16 mouse cellular contexts compared by ENCODE assay signal in genomic region chr5:115517501-115517900, GRCm38 (mm10). TPM values are rescaled to one million over a fixed set of nuclear protein-coding genes. Genes with fewer than 3 reads are reported as not detected.
DNase-seq lines count a peak whose midpoint lies in the region; ATAC-seq and TF ChIP-seq lines count a peak whose summit lies in the region.
"Had no signal": no experiment of that assay in that cellular context is flagged by ENCODE, and none has a peak within 500 bp of the region (broad histone marks: within the 10 kb centered on the region; RNA-seq: fewer than 3 reads in every experiment).

No protein-coding gene starts in this region.

- DNase-seq in kidney, adult 2 months, result peak; percentile 61
- DNase-seq in kidney, postnatal 4 days, result no peak
- peak; percentile 54 for DNase-seq in midbrain, embryonic 11.5 days (ENCODE audit: low spot score, missing footprints)
- no peak for DNase-seq in midbrain, embryonic 10.5 days (ENCODE audit: low spot score)
- DNase-seq in thymus, postnatal 25 days, result peak; percentile 32
- no peak for DNase-seq in MN1 (ENCODE audit: low spot score)
- DNase-seq: cerebellum, postnatal 14 days; gastrocnemius, postnatal 36 days had no signal

- no peak for ATAC-seq in midbrain, embryonic 11.5 days (ENCODE audit: low FRiP score)
- ATAC-seq: forebrain, embryonic 14.5 days; midbrain, embryonic 13.5 days had no signal

- H3K36me3 ChIP-seq in kidney, adult 2 months (ENCODE audit: control insufficient read depth, insufficient read depth, low read length), result no peaks in the 10 kb centered on the region
- no peaks in the 10 kb centered on the region for H3K36me3 ChIP-seq in midbrain, embryonic 11.5 days (ENCODE audit: control insufficient read depth, insufficient read depth, low read length)
- H3K36me3 ChIP-seq in midbrain, embryonic 10.5 days, result peaks cover 20% of the 10 kb centered on the region
- H3K36me3 ChIP-seq: hindbrain, embryonic 12.5 days had no signal

- no peak overlapping the region for H3K4me3 ChIP-seq in kidney, adult 2 months (ENCODE audit: insufficient read depth, low read depth, low read length)
- no peak overlapping the region for H3K4me3 ChIP-seq in midbrain, embryonic 11.5 days (ENCODE audit: low read depth, low read length)
- H3K4me3 ChIP-seq in midbrain, embryonic 10.5 days, result no peak overlapping the region
- no peak overlapping the region for H3K4me3 ChIP-seq in bone marrow macrophage, adult 2 months (ENCODE audit: insufficient read depth, low read length)
- H3K4me3 ChIP-seq: hindbrain, embryonic 12.5 days; left cerebral cortex, adult 2 months; midbrain, embryonic 13.5 days; neural tube, embryonic 13.5 days had no signal

- no peak overlapping the region; the same call in 1 of the 2 replicates for H3K27ac ChIP-seq in kidney, adult 2 months (ENCODE audit: insufficient read depth, low read depth, low read length)
- no peak overlapping the region for H3K27ac ChIP-seq in midbrain, embryonic 11.5 days (ENCODE audit: low read depth, low read length)
- H3K27ac ChIP-seq in midbrain, embryonic 10.5 days (replicated peaks), result no peak overlapping the region
- H3K27ac ChIP-seq in bone marrow macrophage, adult 2 months (ENCODE audit: insufficient read depth, low read depth, low read length), result peak overlapping the region; percentile 98
- H3K27ac ChIP-seq: hindbrain, embryonic 12.5 days; liver, embryonic 14.5 days; midbrain, embryonic 13.5 days had no signal

- no peaks in the 10 kb centered on the region for H3K27me3 ChIP-seq in kidney, adult 2 months (replicated peaks; ENCODE audit: control insufficient read depth, insufficient read depth, low read length)
- H3K27me3 ChIP-seq in midbrain, embryonic 11.5 days (ENCODE audit: control insufficient read depth, insufficient read depth, low read length), result no peaks in the 10 kb centered on the region
- H3K27me3 ChIP-seq in midbrain, embryonic 10.5 days (ENCODE audit: low read depth, poor library complexity, severe bottlenecking), result no peaks in the 10 kb centered on the region
- H3K27me3 ChIP-seq: hindbrain, embryonic 12.5 days; midbrain, embryonic 13.5 days; neural tube, embryonic 13.5 days had no signal

- no peak overlapping the region for H3K4me2 ChIP-seq in midbrain, embryonic 11.5 days
- H3K4me2 ChIP-seq: hindbrain, embryonic 12.5 days; midbrain, embryonic 13.5 days; neural tube, embryonic 13.5 days had no signal

- H3K9me3 ChIP-seq in midbrain, embryonic 11.5 days (ENCODE audit: control insufficient read depth, low read length), result no peaks in the 10 kb centered on the region
- H3K9me3 ChIP-seq in midbrain, embryonic 10.5 days (replicated peaks), result no peaks in the 10 kb centered on the region
- H3K9me3 ChIP-seq: hindbrain, embryonic 12.5 days; midbrain, embryonic 13.5 days; neural tube, embryonic 13.5 days had no signal

- H3K4me1 ChIP-seq in kidney, adult 2 months (ENCODE audit: control insufficient read depth, insufficient read depth, low read length), result peaks cover 58% of the 10 kb centered on the region
- 0 out of 2 replicates have a peak, but pooled peaks cover 2% of the 10 kb centered on the region for H3K4me1 ChIP-seq in midbrain, embryonic 11.5 days (ENCODE audit: control insufficient read depth, insufficient read depth, low read length)
- H3K4me1 ChIP-seq in midbrain, embryonic 10.5 days, result peaks cover 35% of the 10 kb centered on the region
- H3K4me1 ChIP-seq in bone marrow macrophage, adult 2 months (ENCODE audit: control insufficient read depth, insufficient read depth, low read length), result peaks cover 49% of the 10 kb centered on the region

- no peak for TF ChIP-seq CTCF in kidney, adult 2 months (conservative IDR thresholded peaks at IDR 0.05; ENCODE audit: insufficient read depth, insufficient read length, low read depth, low read length)
- TF ChIP-seq CTCF in bone marrow macrophage, adult 2 months (IDR thresholded peaks at IDR 0.05; ENCODE audit: low read depth, low read length), result no peak

- WGBS in kidney, adult 2 months, result 50% methylated on average over 9 of the region's 9 CpGs
- 95% methylated on average over 9 of the region's 9 CpGs for WGBS in midbrain, embryonic 11.5 days
- WGBS in midbrain, embryonic 10.5 days, result 96% methylated on average over 9 of the region's 9 CpGs

- no peak overlapping the region for H3K9ac ChIP-seq in midbrain, embryonic 11.5 days (ENCODE audit: low read length)
- H3K9ac ChIP-seq: hindbrain, embryonic 12.5 days; liver, embryonic 14.5 days; midbrain, embryonic 13.5 days; neural tube, embryonic 13.5 days had no signal

- no peak for TF ChIP-seq POLR2A in kidney, adult 2 months (IDR thresholded peaks at IDR 0.05; ENCODE audit: low read depth, low read length)
- TF ChIP-seq POLR2A in bone marrow macrophage, adult 2 months (IDR thresholded peaks at IDR 0.05; ENCODE audit: borderline replicate concordance, low read depth, low read length), result no peak

RNA-seq across cellular contexts. Expression of gene Pxn, which starts 11.0 kb away (rescaled TPM):
- 101 and 122 TPM in 2 replicates for polyA plus RNA-seq in kidney, adult 2 months (2012; rRNA removed)
- 7.3 and 7.7 TPM in 2 replicates for polyA plus RNA-seq in midbrain, embryonic 11.5 days (2014; fragmentation: Nextera tagmentation; extraction: Ambion mirVana)
- 27.9 and 28.9 TPM in 2 replicates for polyA plus RNA-seq in midbrain, embryonic 10.5 days (2016; fragmentation: Nextera tagmentation; extraction: Ambion mirVana)
- polyA plus RNA-seq in bone marrow macrophage, adult 2 months (2012; ENCODE audit: insufficient read depth, insufficient read length, missing spikeins), result 109 and 121 TPM in 2 replicates

RNA-seq across cellular contexts. Expression of gene Sirt4, which starts 33.0 kb away (rescaled TPM):
- 34.0 and 49.3 TPM in 2 replicates for polyA plus RNA-seq in kidney, adult 2 months (2012; rRNA removed)
- 16.2 and 18.9 TPM in 2 replicates for polyA plus RNA-seq in midbrain, embryonic 11.5 days (2014; fragmentation: Nextera tagmentation; extraction: Ambion mirVana)
- 15.2 and 17.0 TPM in 2 replicates for polyA plus RNA-seq in midbrain, embryonic 10.5 days (2016; fragmentation: Nextera tagmentation; extraction: Ambion mirVana)
- 15.6 and 17.8 TPM in 2 replicates for polyA plus RNA-seq in bone marrow macrophage, adult 2 months (2012; ENCODE audit: insufficient read depth, insufficient read length, missing spikeins)

RNA-seq across cellular contexts. Expression of gene Rplp0, which starts 41.8 kb away (rescaled TPM):
- polyA plus RNA-seq in kidney, adult 2 months (2012; rRNA removed), result 1,267 and 1,337 TPM in 2 replicates
- polyA plus RNA-seq in midbrain, embryonic 11.5 days (2014; fragmentation: Nextera tagmentation; extraction: Ambion mirVana), result 1,161 and 1,182 TPM in 2 replicates
- 1,126 and 1,338 TPM in 2 replicates for polyA plus RNA-seq in midbrain, embryonic 10.5 days (2016; fragmentation: Nextera tagmentation; extraction: Ambion mirVana)
- polyA plus RNA-seq in bone marrow macrophage, adult 2 months (2012; ENCODE audit: insufficient read depth, insufficient read length, missing spikeins), result 1,563 and 1,614 TPM in 2 replicates

RNA-seq across cellular contexts. Expression of gene Gcn1l1, which starts 47.6 kb away (rescaled TPM):
- polyA plus RNA-seq in kidney, adult 2 months (2012; rRNA removed), result 42.2 and 45.4 TPM in 2 replicates
- polyA plus RNA-seq in midbrain, embryonic 11.5 days (2014; fragmentation: Nextera tagmentation; extraction: Ambion mirVana), result 27.6 and 32.2 TPM in 2 replicates
- 52.5 and 61.2 TPM in 2 replicates for polyA plus RNA-seq in midbrain, embryonic 10.5 days (2016; fragmentation: Nextera tagmentation; extraction: Ambion mirVana)
- 20.3 and 21.0 TPM in 2 replicates for polyA plus RNA-seq in bone marrow macrophage, adult 2 months (2012; ENCODE audit: insufficient read depth, insufficient read length, missing spikeins)

RNA-seq across cellular contexts. Expression of gene Pla2g1b, which starts 51.4 kb away (rescaled TPM):
- polyA plus RNA-seq in kidney, adult 2 months (2012; rRNA removed), result 0.74 TPM in 1 of 2 replicates, not detected in the other
- polyA plus RNA-seq in midbrain, embryonic 11.5 days (2014; fragmentation: Nextera tagmentation; extraction: Ambion mirVana), result not detected in 2 replicates
- polyA plus RNA-seq in midbrain, embryonic 10.5 days (2016; fragmentation: Nextera tagmentation; extraction: Ambion mirVana), result 0.41 and 0.62 TPM in 2 replicates
- polyA plus RNA-seq in bone marrow macrophage, adult 2 months (2012; ENCODE audit: insufficient read depth, insufficient read length, missing spikeins), result not detected in 2 replicates
- polyA plus RNA-seq: embryonic facial prominence, embryonic 14.5 days; forebrain, embryonic 14.5 days; hindbrain, embryonic 12.5 days; liver, embryonic 14.5 days; midbrain, embryonic 13.5 days had no signal

Comparison
In these comparisons a context has a peak if more than half of its experiments do, and no peak if none do; other contexts are left out.
1. DNase-seq: peak in kidney, adult 2 months (single experiment), midbrain, embryonic 11.5 days (single experiment) and thymus, postnatal 25 days (single experiment); none in kidney, postnatal 4 days (0 of 2), midbrain, embryonic 10.5 days (single experiment) and MN1 (single experiment).